Mouse (Mus musculus): ENCODE results near the gene Map3k20.

DNA sequence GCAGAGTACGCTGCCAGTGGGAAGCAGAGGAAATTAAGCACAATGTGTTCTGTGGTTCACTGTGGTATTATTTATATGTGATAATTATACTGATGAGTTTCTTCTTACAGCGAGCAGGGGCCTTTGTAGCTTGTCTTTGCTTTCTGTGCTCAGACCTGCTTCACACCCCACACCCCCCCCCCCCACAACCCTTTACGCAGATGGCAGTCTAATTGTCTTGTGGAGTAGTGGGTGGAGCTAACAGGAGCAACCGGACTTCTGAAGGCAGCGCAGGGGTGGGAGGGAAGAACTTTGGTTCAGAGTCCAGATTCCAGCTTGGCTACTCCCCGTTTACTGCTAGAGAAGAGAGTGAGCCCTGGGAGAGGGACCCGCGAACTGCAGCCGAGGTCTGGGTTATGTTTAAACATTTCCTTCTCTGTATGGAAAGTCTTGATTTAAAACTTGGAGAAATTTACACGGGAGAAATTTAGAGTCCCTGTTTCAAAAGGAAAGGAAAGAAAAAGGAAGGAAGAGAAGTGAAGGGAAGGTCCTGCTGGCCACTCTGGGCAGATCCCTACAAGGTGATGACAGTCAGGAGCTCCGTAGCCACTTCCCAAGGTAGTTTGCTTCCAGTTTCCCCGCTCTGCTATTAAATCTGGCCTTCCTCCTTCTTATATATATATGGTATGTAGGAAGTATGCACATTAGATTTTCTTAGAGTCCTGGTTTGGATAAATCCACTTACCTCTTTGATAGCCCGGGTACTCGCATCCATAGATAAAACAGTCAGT is 30.4 kb upstream of the Map3k20 start:
- TF ChIP-seq ZNF384 (IDR thresholded peaks at IDR 0.05; ENCODE audit: low read depth, low read length) (no peak), HCFC1 (IDR thresholded peaks at IDR 0.05; ENCODE audit: borderline replicate concordance, insufficient read depth, low read length) (no peak), ZC3H11A (IDR thresholded peaks at IDR 0.05; ENCODE audit: borderline replicate concordance, low read depth, low read length) (no peak), MAFK (IDR thresholded peaks at IDR 0.05; ENCODE audit: insufficient read depth, low read depth, low read length) (no peak)

All from ES-E14 (cell line).